In the genomic region with DNA sequence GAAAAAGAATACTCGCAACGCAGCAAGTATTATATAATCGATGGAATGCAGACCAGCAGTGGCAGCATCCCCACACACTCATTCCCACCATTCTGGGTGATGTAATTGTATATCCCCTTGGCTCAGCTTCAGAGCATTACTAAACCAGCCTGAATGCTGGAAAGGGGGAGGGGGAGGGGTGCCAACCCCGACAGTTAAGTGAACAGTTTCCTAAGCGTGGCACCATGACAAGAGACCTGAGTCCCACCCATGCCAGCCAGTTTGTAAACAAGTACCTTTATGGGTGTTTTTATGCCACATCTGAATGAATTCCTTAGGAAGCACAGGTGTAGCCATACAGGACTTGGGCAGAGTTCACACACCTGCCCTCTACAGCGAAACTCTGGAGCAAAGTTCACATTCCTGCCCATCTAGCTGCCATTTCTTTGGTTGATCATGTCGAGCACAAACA, we compare ENCODE assay signal across 8 mouse cellular contexts. TPM values are rescaled to one million over a fixed set of nuclear protein-coding genes. Genes with fewer than 3 reads are reported as not detected.
DNase-seq lines count a peak whose midpoint lies in the region; ATAC-seq lines count a peak whose summit lies in the region.

No protein-coding gene starts in this region.

- ATAC-seq in megakaryocyte-erythroid progenitor cell, adult 5-6 weeks (replicated peaks; ENCODE audit: low FRiP score, low TSS enrichment, poor library complexity, severe bottlenecking): no peak

- peaks cover 26% of the 10 kb centered on the region for H3K4me1 ChIP-seq in hindbrain, embryonic 10.5 days (replicated peaks)

- H3K4me3 ChIP-seq in hindbrain, embryonic 10.5 days: no peak overlapping the region

- H3K9me3 ChIP-seq in hindbrain, embryonic 10.5 days: 0 out of 2 replicates have a peak, but pooled peaks cover 2% of the 10 kb centered on the region

- H3K36me3 ChIP-seq in hindbrain, embryonic 10.5 days: peaks cover 20% of the 10 kb centered on the region; the same call in 1 of the 2 replicates

- WGBS in hindbrain, embryonic 10.5 days: 72% methylated on average over 7 of the region's 7 CpGs

- H3K27me3 ChIP-seq in hindbrain, embryonic 10.5 days (ENCODE audit: insufficient read depth, poor library complexity, severe bottlenecking): no peaks in the 10 kb centered on the region

- H3K27ac ChIP-seq in hindbrain, embryonic 10.5 days: no peak overlapping the region

- peak; percentile 19 for DNase-seq in layer of hippocampus, adult 11-12 months (ENCODE audit: low spot score)
- no peak for DNase-seq in layer of hippocampus, adult 18-20 months (ENCODE audit: low spot score in 2 of 2)
- peak; percentile 54 for DNase-seq in embryo, embryonic 11 days
- DNase-seq in hindbrain, embryonic 10.5 days (ENCODE audit: low spot score): peak; percentile 13
- peak; percentile 14 to 20 for DNase-seq in layer of hippocampus, adult 8-10 months (ENCODE audit: low spot score in 2 of 2)
- peak; percentile 86 for DNase-seq in lung, postnatal 10 days
- no peak for DNase-seq in ovary, adult 18-20 months (ENCODE audit: low spot score)

RNA-seq across cellular contexts. Expression of a gene that starts 53.0 kb away (rescaled TPM):
- 1 to 10 TPM; 3.7 to 4.6 TPM for total RNA-seq in layer of hippocampus, adult 18-20 months (2021)
- 7.3 and 10.5 TPM in 2 replicates for polyA plus RNA-seq in hindbrain, embryonic 10.5 days (2016; fragmentation: Nextera tagmentation; extraction: Ambion mirVana)
- total RNA-seq in layer of hippocampus, adult 8-10 months (2022): 1 to 10 TPM; 3.4 to 5.4 (median 4.4) TPM
- total RNA-seq in megakaryocyte-erythroid progenitor cell, adult 5-6 weeks (2014; fragmentation: Nextera tagmentation): 9.3 and 9.6 TPM in 2 replicates
- 6.7 and 7.1 TPM in 2 replicates for total RNA-seq in megakaryocyte-erythroid progenitor cell, adult 5-6 weeks (2017)

Comparison
In these comparisons a context has a peak if more than half of its experiments do, and no peak if none do; other contexts are left out.
1. DNase-seq: peak in layer of hippocampus, adult 11-12 months (single experiment), embryo, embryonic 11 days (single experiment), hindbrain, embryonic 10.5 days (single experiment), layer of hippocampus, adult 8-10 months (2 of 2) and lung, postnatal 10 days (single experiment); none in layer of hippocampus, adult 18-20 months (0 of 2) and ovary, adult 18-20 months (single experiment).